Mouse (Mus musculus) thymus, adult 2 months (tissue): ENCODE measurements around the gene Fam221a.

ENCODE experiments used
- CTCF ChIP-seq: fragments of 200-500 bp; IDR thresholded peaks from 2 replicates; pipeline ENCODE4 v1.5.1; 2012; ENCODE audit warnings: mild to moderate bottlenecking, control low read depth, low read length, moderate library complexity, borderline replicate concordance; ENCODE audit not compliant: control insufficient read depth, poor library complexity, insufficient read depth; ENCODE audit errors: extremely low read depth
- POLR2A ChIP-seq: fragments of 200-500 bp; IDR thresholded peaks from 2 replicates; pipeline ENCODE4 v1.6.1; 2012; ENCODE audit warnings: mild to moderate bottlenecking, low read length, control low read depth, moderate library complexity; ENCODE audit not compliant: control insufficient read depth, poor library complexity, insufficient read depth; ENCODE audit errors: extremely low read depth

- TF ChIP-seq CTCF (no peak), POLR2A (no peak)
Measured at GRCm38 (mm10) chr6:49355171-49355570, 12.4 kb upstream of the Fam221a start.
